ENCODE assay signal across 17 mouse cellular contexts in genomic region chr8:77453836-77454235, GRCm38 (mm10).
"Had no signal": no experiment of that assay in that cellular context is flagged by ENCODE, and none has a peak within 500 bp of the region (broad histone marks: within the 10 kb centered on the region; RNA-seq: fewer than 3 reads in every experiment).

No protein-coding gene starts in this region.

- H3K27ac ChIP-seq: left cerebral cortex, adult 2 months; liver, embryonic 13.5 days; lung, embryonic 15.5 days; macrophage; midbrain, embryonic 15.5 days; neural tube, embryonic 13.5 days had no signal

- H3K4me1 ChIP-seq: lung, embryonic 15.5 days; midbrain, embryonic 15.5 days; neural tube, embryonic 13.5 days had no signal

- H3K4me2 ChIP-seq: liver, embryonic 13.5 days; lung, embryonic 15.5 days; midbrain, embryonic 11.5 days; midbrain, embryonic 15.5 days; neural tube, embryonic 13.5 days had no signal

- H3K9me3 ChIP-seq: liver, embryonic 13.5 days; megakaryocyte, embryonic 14.5 days; midbrain, embryonic 15.5 days had no signal

- H3K27me3 ChIP-seq: liver, embryonic 13.5 days; lung, embryonic 15.5 days; megakaryocyte, embryonic 14.5 days; midbrain, embryonic 15.5 days; neural tube, embryonic 13.5 days had no signal

- H3K9ac ChIP-seq: liver, embryonic 13.5 days; liver, postnatal 0 days; lung, embryonic 15.5 days; midbrain, embryonic 15.5 days; neural tube, embryonic 13.5 days had no signal

- DNase-seq: kidney, postnatal 25 days; liver; liver, embryonic 13.5 days; liver, postnatal 0 days; lung, postnatal 14 days; retina, postnatal 1 day; right cerebral cortex, postnatal 4 days; spleen, adult 18-20 months; thymus, adult 18-20 months; thymus, postnatal 25 days had no signal

- ATAC-seq: liver, postnatal 0 days; midbrain, embryonic 15.5 days had no signal

- H3K4me3 ChIP-seq: left cerebral cortex, adult 2 months; liver, embryonic 13.5 days; lung, embryonic 15.5 days; megakaryocyte, embryonic 14.5 days; midbrain, embryonic 15.5 days; neural tube, embryonic 13.5 days had no signal
